Mouse (Mus musculus): Measurements from ENCODE around the gene Ctcfl. TPM values are rescaled to one million over a fixed set of nuclear protein-coding genes. Genes with fewer than 3 reads are reported as not detected.

The Ctcfl gene
- polyA plus RNA-seq, 1 experiment from 2014 or later: not detected

- no peaks in the 10 kb centered on the region for H3K27me3 ChIP-seq (ENCODE audit: control insufficient read depth, insufficient read depth, low read length)
- ATAC-seq (replicated peaks; ENCODE audit: insufficient number of reproducible peaks, low FRiP score, low TSS enrichment, low read depth): no peak
Observed at GRCm38 (mm10) chr2:173158390-173159055, 39.2 kb upstream of the Ctcfl start.

DNA sequence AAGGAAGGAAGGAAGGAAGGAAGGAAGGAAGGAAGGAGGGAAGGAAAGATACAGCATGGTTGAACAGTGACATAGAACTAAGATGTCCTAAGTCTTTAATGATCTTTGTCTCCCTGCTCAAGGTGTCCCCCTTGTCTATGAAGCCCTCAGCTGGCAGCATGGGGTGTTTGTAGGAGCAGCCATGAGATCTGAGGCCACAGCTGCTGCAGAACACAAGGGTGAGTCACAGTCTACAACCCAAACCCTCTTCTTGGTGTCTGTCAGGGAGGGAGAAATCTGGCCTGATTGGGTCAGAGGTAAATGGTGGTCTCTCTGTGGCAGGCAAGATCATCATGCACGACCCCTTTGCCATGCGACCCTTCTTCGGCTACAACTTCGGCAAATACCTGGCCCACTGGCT lies 38.5 kb upstream of the Ctcfl start:
- WGBS: 94% methylated on average over 4 of the region's 4 CpGs
- H3K9ac ChIP-seq (replicated peaks; ENCODE audit: low read length): no peak overlapping the region

More at GRCm38 (mm10) chr2:173158390-173159055, 39.2 kb upstream of the Ctcfl start:
- H3K4me2 ChIP-seq (ENCODE audit: low read depth, low read length): no peak overlapping the region
- H3K4me1 ChIP-seq (ENCODE audit: control insufficient read depth, insufficient read depth, low read length): no peaks in the 10 kb centered on the region
- no peaks in the 10 kb centered on the region for H3K36me3 ChIP-seq (replicated peaks; ENCODE audit: control insufficient read depth, insufficient read depth, low read depth, low read length)
- H3K9me3 ChIP-seq (replicated peaks; ENCODE audit: control insufficient read depth, low read length): no peaks in the 10 kb centered on the region
- no peak overlapping the region for H3K4me3 ChIP-seq (ENCODE audit: low read depth, low read length)
- WGBS: 89% methylated on average over 19 of the region's 19 CpGs
- H3K9ac ChIP-seq (replicated peaks; ENCODE audit: low read length): no peak overlapping the region
- no peak for DNase-seq (ENCODE audit: low spot score)
- no peak overlapping the region for H3K27ac ChIP-seq (replicated peaks; ENCODE audit: low read depth, low read length)

GRCm38 (mm10) chr2:173157376-173157775 lies 38.1 kb upstream of the Ctcfl start:
- H3K27ac ChIP-seq (replicated peaks; ENCODE audit: low read depth, low read length): no peak overlapping the region
- DNase-seq (ENCODE audit: low spot score) (no peak), ATAC-seq (replicated peaks; ENCODE audit: insufficient number of reproducible peaks, low FRiP score, low TSS enrichment, low read depth) (no peak)
- H3K9ac ChIP-seq (replicated peaks; ENCODE audit: low read length): no peak overlapping the region
- H3K4me1 ChIP-seq (ENCODE audit: control insufficient read depth, insufficient read depth, low read length): no peaks in the 10 kb centered on the region
- 52% methylated on average over 4 of the region's 4 CpGs for WGBS
- no peak overlapping the region for H3K4me2 ChIP-seq (ENCODE audit: low read depth, low read length)
- H3K4me3 ChIP-seq (ENCODE audit: low read depth, low read length): no peak overlapping the region
- H3K27me3 ChIP-seq (ENCODE audit: control insufficient read depth, insufficient read depth, low read length): no peaks in the 10 kb centered on the region
- no peaks in the 10 kb centered on the region for H3K36me3 ChIP-seq (replicated peaks; ENCODE audit: control insufficient read depth, insufficient read depth, low read depth, low read length)
- H3K9me3 ChIP-seq (replicated peaks; ENCODE audit: control insufficient read depth, low read length): no peaks in the 10 kb centered on the region

More for the DNA sequence above, 38.5 kb upstream of the Ctcfl start:
- no peak for DNase-seq (ENCODE audit: low spot score)
- ATAC-seq (replicated peaks; ENCODE audit: insufficient number of reproducible peaks, low FRiP score, low TSS enrichment, low read depth): no peak
- no peaks in the 10 kb centered on the region for H3K27me3 ChIP-seq (ENCODE audit: control insufficient read depth, insufficient read depth, low read length)
- H3K4me3 ChIP-seq (ENCODE audit: low read depth, low read length): no peak overlapping the region
- H3K4me1 ChIP-seq (ENCODE audit: control insufficient read depth, insufficient read depth, low read length): no peaks in the 10 kb centered on the region
- no peaks in the 10 kb centered on the region for H3K9me3 ChIP-seq (replicated peaks; ENCODE audit: control insufficient read depth, low read length)
- H3K4me2 ChIP-seq (ENCODE audit: low read depth, low read length): no peak overlapping the region
- no peak overlapping the region for H3K27ac ChIP-seq (replicated peaks; ENCODE audit: low read depth, low read length)
- H3K36me3 ChIP-seq (replicated peaks; ENCODE audit: control insufficient read depth, insufficient read depth, low read depth, low read length): no peaks in the 10 kb centered on the region

GRCm38 (mm10) chr2:173156923-173157322 lies 37.6 kb upstream of the Ctcfl start:
- Histone ChIP-seq H3K9me3 (replicated peaks; ENCODE audit: control insufficient read depth, low read length) (no peaks in the 10 kb centered on the region), H3K36me3 (replicated peaks; ENCODE audit: control insufficient read depth, insufficient read depth, low read depth, low read length) (no peaks in the 10 kb centered on the region), H3K27ac (replicated peaks; ENCODE audit: low read depth, low read length) (no peak overlapping the region), H3K4me3 (ENCODE audit: low read depth, low read length) (no peak overlapping the region), H3K4me1 (ENCODE audit: control insufficient read depth, insufficient read depth, low read length) (no peaks in the 10 kb centered on the region), H3K27me3 (ENCODE audit: control insufficient read depth, insufficient read depth, low read length) (no peaks in the 10 kb centered on the region), H3K4me2 (ENCODE audit: low read depth, low read length) (no peak overlapping the region), H3K9ac (replicated peaks; ENCODE audit: low read length) (no peak overlapping the region)
- 83% methylated on average over 13 of the region's 13 CpGs for WGBS
- ATAC-seq (replicated peaks; ENCODE audit: insufficient number of reproducible peaks, low FRiP score, low TSS enrichment, low read depth) (no peak), DNase-seq (ENCODE audit: low spot score) (no peak)

DNA sequence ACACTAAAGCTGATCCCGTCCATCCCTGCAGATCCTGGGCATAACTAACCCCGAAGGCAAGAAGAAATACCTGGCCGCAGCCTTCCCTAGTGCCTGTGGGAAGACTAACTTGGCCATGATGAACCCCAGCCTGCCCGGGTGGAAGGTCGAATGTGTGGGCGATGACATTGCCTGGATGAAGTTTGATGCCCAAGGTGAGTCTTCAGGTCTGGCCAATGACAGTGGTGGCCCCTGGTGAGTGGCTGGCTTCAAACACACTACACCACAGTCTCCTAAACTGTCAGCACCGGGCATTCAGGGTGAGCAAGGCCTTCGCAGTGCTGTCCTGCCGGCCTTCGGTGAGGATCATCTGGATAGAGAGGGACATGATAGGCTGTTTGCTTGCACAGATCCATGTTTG lies 36.6 kb upstream of the Ctcfl start:
- no peak overlapping the region for H3K9ac ChIP-seq (replicated peaks; ENCODE audit: low read length)
- no peak for DNase-seq (ENCODE audit: low spot score)
- WGBS: 90% methylated on average over 10 of the region's 10 CpGs
- no peaks in the 10 kb centered on the region for H3K27me3 ChIP-seq (ENCODE audit: control insufficient read depth, insufficient read depth, low read length)
- no peak for ATAC-seq (replicated peaks; ENCODE audit: insufficient number of reproducible peaks, low FRiP score, low TSS enrichment, low read depth)
- no peaks in the 10 kb centered on the region for H3K4me1 ChIP-seq (ENCODE audit: control insufficient read depth, insufficient read depth, low read length)
- no peak overlapping the region for H3K27ac ChIP-seq (replicated peaks; ENCODE audit: low read depth, low read length)
- no peak overlapping the region for H3K4me3 ChIP-seq (ENCODE audit: low read depth, low read length)
- H3K4me2 ChIP-seq (ENCODE audit: low read depth, low read length): no peak overlapping the region
- H3K9me3 ChIP-seq (replicated peaks; ENCODE audit: control insufficient read depth, low read length): no peaks in the 10 kb centered on the region
- H3K36me3 ChIP-seq (replicated peaks; ENCODE audit: control insufficient read depth, insufficient read depth, low read depth, low read length): no peaks in the 10 kb centered on the region

DNA sequence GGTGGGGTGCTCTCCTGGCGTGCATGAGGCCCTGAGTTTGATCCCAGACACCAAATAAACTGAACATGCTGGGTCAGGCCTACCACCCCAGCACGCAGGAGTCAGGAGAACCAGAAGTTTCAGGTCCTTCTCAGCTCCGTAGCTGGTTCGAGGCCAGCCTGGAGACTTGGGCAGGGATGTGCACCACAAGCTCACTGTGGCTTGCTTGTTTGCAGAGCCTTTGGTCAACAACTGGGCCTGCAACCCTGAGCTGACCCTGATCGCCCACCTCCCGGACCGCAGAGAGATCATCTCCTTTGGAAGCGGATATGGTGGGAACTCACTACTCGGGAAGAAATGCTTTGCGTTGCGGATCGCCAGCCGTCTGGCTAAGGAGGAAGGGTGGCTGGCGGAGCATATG lies 35.6 kb upstream of the Ctcfl start:
- Histone ChIP-seq H3K9me3 (replicated peaks; ENCODE audit: control insufficient read depth, low read length) (no peaks in the 10 kb centered on the region), H3K4me3 (ENCODE audit: low read depth, low read length) (no peak overlapping the region), H3K9ac (replicated peaks; ENCODE audit: low read length) (no peak overlapping the region), H3K4me1 (ENCODE audit: control insufficient read depth, insufficient read depth, low read length) (no peaks in the 10 kb centered on the region), H3K27ac (replicated peaks; ENCODE audit: low read depth, low read length) (no peak overlapping the region), H3K27me3 (ENCODE audit: control insufficient read depth, insufficient read depth, low read length) (no peaks in the 10 kb centered on the region), H3K36me3 (replicated peaks; ENCODE audit: control insufficient read depth, insufficient read depth, low read depth, low read length) (no peaks in the 10 kb centered on the region), H3K4me2 (ENCODE audit: low read depth, low read length) (no peak overlapping the region)
- DNase-seq (ENCODE audit: low spot score) (no peak), ATAC-seq (replicated peaks; ENCODE audit: insufficient number of reproducible peaks, low FRiP score, low TSS enrichment, low read depth) (no peak)
- 91% methylated on average over 14 of the region's 14 CpGs for whole genome bisulfite sequencing

GRCm38 (mm10) chr2:173154513-173154912 lies 35.2 kb upstream of the Ctcfl start:
- no peak for ATAC-seq (replicated peaks; ENCODE audit: insufficient number of reproducible peaks, low FRiP score, low TSS enrichment, low read depth)
- Histone ChIP-seq H3K27ac (replicated peaks; ENCODE audit: low read depth, low read length) (no peak overlapping the region), H3K27me3 (ENCODE audit: control insufficient read depth, insufficient read depth, low read length) (no peaks in the 10 kb centered on the region), H3K9me3 (replicated peaks; ENCODE audit: control insufficient read depth, low read length) (no peaks in the 10 kb centered on the region), H3K4me2 (ENCODE audit: low read depth, low read length) (no peak overlapping the region), H3K9ac (replicated peaks; ENCODE audit: low read length) (no peak overlapping the region), H3K36me3 (replicated peaks; ENCODE audit: control insufficient read depth, insufficient read depth, low read depth, low read length) (no peaks in the 10 kb centered on the region), H3K4me3 (ENCODE audit: low read depth, low read length) (no peak overlapping the region), H3K4me1 (ENCODE audit: control insufficient read depth, insufficient read depth, low read length) (no peaks in the 10 kb centered on the region)
- DNase-seq (ENCODE audit: low spot score): no peak
- 89% methylated on average over 13 of the region's 13 CpGs for WGBS

- no peak for DNase-seq (ENCODE audit: low spot score)
- no peak overlapping the region for H3K4me2 ChIP-seq (ENCODE audit: low read depth, low read length)
- ATAC-seq (replicated peaks; ENCODE audit: insufficient number of reproducible peaks, low FRiP score, low TSS enrichment, low read depth): no peak
- no peaks in the 10 kb centered on the region for H3K9me3 ChIP-seq (replicated peaks; ENCODE audit: control insufficient read depth, low read length)
- H3K27me3 ChIP-seq (ENCODE audit: control insufficient read depth, insufficient read depth, low read length): no peaks in the 10 kb centered on the region
- H3K27ac ChIP-seq (replicated peaks; ENCODE audit: low read depth, low read length): no peak overlapping the region
- no peaks in the 10 kb centered on the region for H3K36me3 ChIP-seq (replicated peaks; ENCODE audit: control insufficient read depth, insufficient read depth, low read depth, low read length)
- H3K4me3 ChIP-seq (ENCODE audit: low read depth, low read length): no peak overlapping the region
- WGBS: 79% methylated on average over 10 of the region's 10 CpGs
- no peaks in the 10 kb centered on the region for H3K4me1 ChIP-seq (ENCODE audit: control insufficient read depth, insufficient read depth, low read length)
- H3K9ac ChIP-seq (replicated peaks; ENCODE audit: low read length): no peak overlapping the region
Observed at GRCm38 (mm10) chr2:173153266-173153665, 33.9 kb upstream of the Ctcfl start.

Data from embryonic facial prominence, embryonic 11.5 days (tissue).